Mouse (Mus musculus): ENCODE measurements around the gene Akna.

The Akna gene
- long read RNA-seq, experiment 1, result 0 reads
- long read RNA-seq, experiment 2, partial matches to known transcripts, result 1 of 1 reads
- long read RNA-seq, experiment 2, other reads (novel, unspliced or antisense), result 0 of 1 reads

- intact Hi-C loops (cut with DNase I), result no loop called here
These were observed at the start of gene Akna for GRCm38 (mm10) chr4:63403040-63403959. TSS of gene Akna (minus strand) at chr4:63403354.

- intact Hi-C loops (cut with DNase I), result no loop called here
These were observed 49.4 kb upstream of the Akna start for GRCm38 (mm10) chr4:63452555-63452954.

- intact Hi-C loops (cut with DNase I), result no loop called here
These were observed 47.4 kb upstream of the Akna start for GRCm38 (mm10) chr4:63450551-63450950.

GRCm38 (mm10) chr4:63444362-63445066, 41.4 kb upstream of the Akna start:
- intact Hi-C loops (cut with DNase I), result no loop called here

GRCm38 (mm10) chr4:63443101-63443500, 39.9 kb upstream of the Akna start:
- intact Hi-C loops (cut with DNase I), result no loop called here

- intact Hi-C loops (cut with DNase I), result no loop called here
These were observed 38.5 kb upstream of the Akna start for GRCm38 (mm10) chr4:63441616-63442015.

- intact Hi-C loops (cut with DNase I), result no loop called here
These were observed 37.1 kb upstream of the Akna start for GRCm38 (mm10) chr4:63440262-63440661.

GRCm38 (mm10) chr4:63437968-63438367, 34.8 kb upstream of the Akna start:
- intact Hi-C loops (cut with DNase I), result no loop called here

GRCm38 (mm10) chr4:63437119-63437815, 34.1 kb upstream of the Akna start:
- intact Hi-C loops (cut with DNase I), result no loop called here

GRCm38 (mm10) chr4:63435402-63435801, 32.2 kb upstream of the Akna start:
- intact Hi-C loops (cut with DNase I), result no loop called here

GRCm38 (mm10) chr4:63431098-63431497, 27.9 kb upstream of the Akna start:
- intact Hi-C loops (cut with DNase I), result no loop called here

GRCm38 (mm10) chr4:63430357-63430756, 27.2 kb upstream of the Akna start:
- intact Hi-C loops (cut with DNase I), result no loop called here

- intact Hi-C loops (cut with DNase I), result no loop called here
These were observed 23.2 kb upstream of the Akna start for GRCm38 (mm10) chr4:63426308-63426707.

- intact Hi-C loops (cut with DNase I), result no loop called here
These were observed 20.7 kb upstream of the Akna start for GRCm38 (mm10) chr4:63423811-63424210.

- intact Hi-C loops (cut with DNase I), result no loop called here
These were observed 20.1 kb upstream of the Akna start for GRCm38 (mm10) chr4:63423231-63423630.

- intact Hi-C loops (cut with DNase I), result no loop called here
These were observed 17.2 kb upstream of the Akna start for GRCm38 (mm10) chr4:63420143-63420920.

GRCm38 (mm10) chr4:63418270-63418669, 15.1 kb upstream of the Akna start:
- intact Hi-C loops (cut with DNase I), result loop anchor here (5.0 to 10.0 kb wide), 3 partner anchors 167 to 529 kb away; no protein-coding TSS in a partner anchor

- intact Hi-C loops (cut with DNase I), result loop anchor here (2.0 to 10.0 kb wide), 5 partner anchors 81 to 530 kb away; no protein-coding TSS in a partner anchor
These were observed 14.3 kb upstream of the Akna start for GRCm38 (mm10) chr4:63417318-63417957.

GRCm38 (mm10) chr4:63414951-63415350, 11.8 kb upstream of the Akna start:
- intact Hi-C loops (cut with DNase I), result loop anchor here (5.0 to 10.0 kb wide), 3 partner anchors 170 to 532 kb away; no protein-coding TSS in a partner anchor

- intact Hi-C loops (cut with DNase I), result loop anchor here (10.0 kb wide), 1 partner anchor 174 kb away; no protein-coding TSS in a partner anchor
These were observed 8.1 kb upstream of the Akna start for GRCm38 (mm10) chr4:63411222-63411621.

Data from adrenal gland (tissue).